Mouse (Mus musculus) CD4-positive, CD25-positive, alpha-beta regulatory T cell (primary cell): ENCODE data around the gene Smarcd3. TPM values are rescaled to one million over a fixed set of nuclear protein-coding genes. Genes with fewer than 3 reads are reported as not detected.

ENCODE experiments used
- polyA plus RNA-seq: library from polyadenylated mRNA; unstranded; fragments of 100-300 nt; shearing (Covaris generic); gene quantifications from one replicate; pipeline ENCODE4 v1.2.1, GENCODE M21; 2017

Gene Smarcd3
- 2.3 TPM for polyA plus RNA-seq

GRCm38 (mm10) chr5:24623986-24624821 lies at the start of gene Smarcd3:
Gene Smarcd3, minus strand, starts transcription at chr5:24624411.

GRCm38 (mm10) chr5:24586547-24587199 lies 37.5 kb downstream of the Smarcd3 start, which contains the start of gene Chpf2:
Gene Chpf2, plus strand, starts transcription at chr5:24586741.

GRCm38 (mm10) chr5:24577183-24577929 lies 46.9 kb downstream of the Smarcd3 start, which contains the start of gene Abcf2:
Gene Abcf2, minus strand, starts transcription at chr5:24577467.

GRCm38 (mm10) chr5:24556709-24557108 lies 67.5 kb downstream of the Smarcd3 start, which contains the start of gene 4931409K22Rik:
Gene 4931409K22Rik, minus strand, starts transcription at chr5:24556809.

Other genes starting within 250 kb of the Smarcd3 start
- 2.3 TPM for gene Atg9b, start 232.3 kb downstream of the Smarcd3 start, polyA plus RNA-seq
- 26.2 TPM for gene Abcb8, start 230.7 kb downstream of the Smarcd3 start, polyA plus RNA-seq
- 0.24 TPM for gene Asic3, start 211.0 kb downstream of the Smarcd3 start, polyA plus RNA-seq
- 86.4 TPM for gene Cdk5, start 200.9 kb downstream of the Smarcd3 start, polyA plus RNA-seq
- gene Slc4a2, start 200.6 kb downstream of the Smarcd3 start, polyA plus RNA-seq: 39.5 TPM
- gene Fastk, start 179.1 kb downstream of the Smarcd3 start, polyA plus RNA-seq: 149 TPM
- gene Tmub1, start 176.6 kb downstream of the Smarcd3 start, polyA plus RNA-seq: 75.8 TPM
- 76.9 TPM for gene Agap3, start 172.2 kb downstream of the Smarcd3 start, polyA plus RNA-seq
- gene Gbx1, start 97.2 kb downstream of the Smarcd3 start, polyA plus RNA-seq: not detected
- not detected for gene Asb10, start 83.4 kb downstream of the Smarcd3 start, polyA plus RNA-seq
- gene 4931409K22Rik, start 67.6 kb downstream of the Smarcd3 start, polyA plus RNA-seq: not detected
- gene Abcf2, start 46.9 kb downstream of the Smarcd3 start, polyA plus RNA-seq: 82.9 TPM
- gene Chpf2, start 37.7 kb downstream of the Smarcd3 start, polyA plus RNA-seq: 34.1 TPM
- gene Nub1, start 61.1 kb upstream of the Smarcd3 start, polyA plus RNA-seq: 92.2 TPM
- gene Wdr86, start 106.3 kb upstream of the Smarcd3 start, polyA plus RNA-seq: 0.22 TPM
- gene Crygn, start 133.6 kb upstream of the Smarcd3 start, polyA plus RNA-seq: 1.7 TPM
- 134 TPM for gene Rheb, start 218.2 kb upstream of the Smarcd3 start, polyA plus RNA-seq